Mouse (Mus musculus): ENCODE measurements around the gene Mecom.

Gene Mecom

GRCm38 (mm10) chr3:30189325-30189724 is 358.5 kb downstream of the Mecom start:
- DNase-seq, result no peak

DNA sequence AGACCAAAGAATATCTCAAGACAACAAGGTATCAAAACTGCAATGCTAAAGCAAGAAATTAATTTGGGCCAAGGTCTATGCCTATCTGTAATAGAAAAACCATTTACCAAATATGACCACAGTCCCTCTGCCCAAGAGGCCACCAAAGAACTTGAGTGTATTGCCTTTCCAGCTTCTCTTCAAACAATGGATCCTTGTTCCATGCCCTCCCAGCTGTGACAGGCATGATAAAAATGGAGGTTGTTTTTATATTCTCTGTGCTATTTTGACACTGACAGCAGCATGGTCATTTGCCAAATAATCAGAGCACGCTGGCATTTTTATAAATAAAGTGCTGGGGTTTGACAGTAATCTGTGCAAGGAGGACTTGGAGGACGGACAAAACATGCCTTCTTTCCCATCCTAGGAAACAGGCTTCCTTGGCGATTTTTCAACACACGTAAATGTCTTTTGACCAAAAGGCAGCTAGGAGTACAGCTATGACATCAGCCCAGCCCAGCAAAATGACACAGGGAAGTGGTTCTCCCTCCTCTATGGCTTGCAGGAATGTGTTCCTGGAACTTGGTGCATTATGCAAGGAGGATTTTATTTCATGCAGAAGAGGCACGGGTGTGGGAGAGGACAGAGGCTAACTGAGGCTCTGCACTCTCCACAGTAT is 359.9 kb downstream of the Mecom start:
- DNase-seq, result no peak

DNA sequence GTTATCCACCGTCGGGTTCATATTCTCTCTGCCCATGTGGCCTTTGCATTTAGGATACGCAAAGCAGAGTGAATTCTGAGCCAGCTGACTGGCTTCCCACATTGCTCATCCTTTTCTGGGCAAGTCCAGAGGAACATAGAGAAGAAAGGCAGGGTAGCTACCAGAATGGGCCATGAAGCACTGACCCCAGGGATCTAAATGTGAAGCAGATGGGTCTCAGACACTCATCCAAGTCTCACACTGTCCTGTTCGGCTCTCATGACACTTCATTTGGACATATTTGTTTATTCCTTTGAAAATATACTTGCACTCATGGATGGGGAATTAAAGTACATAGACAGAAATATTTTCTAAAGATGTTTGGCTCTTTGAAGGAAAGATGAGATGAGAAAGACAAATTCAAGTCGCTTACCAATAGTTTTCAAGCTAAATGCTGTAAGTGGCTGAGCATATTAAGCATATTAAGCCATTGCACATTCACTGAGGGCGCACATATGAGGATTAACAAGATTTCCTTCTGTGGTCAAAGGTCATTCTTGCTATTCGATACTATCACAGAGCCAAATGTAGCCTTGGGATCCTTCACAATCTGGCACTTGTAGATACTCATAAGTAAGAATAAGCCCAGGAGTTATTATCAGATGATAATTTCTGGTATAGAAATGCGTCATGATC is 365.9 kb downstream of the Mecom start:
- no peak for DNase-seq

DNA sequence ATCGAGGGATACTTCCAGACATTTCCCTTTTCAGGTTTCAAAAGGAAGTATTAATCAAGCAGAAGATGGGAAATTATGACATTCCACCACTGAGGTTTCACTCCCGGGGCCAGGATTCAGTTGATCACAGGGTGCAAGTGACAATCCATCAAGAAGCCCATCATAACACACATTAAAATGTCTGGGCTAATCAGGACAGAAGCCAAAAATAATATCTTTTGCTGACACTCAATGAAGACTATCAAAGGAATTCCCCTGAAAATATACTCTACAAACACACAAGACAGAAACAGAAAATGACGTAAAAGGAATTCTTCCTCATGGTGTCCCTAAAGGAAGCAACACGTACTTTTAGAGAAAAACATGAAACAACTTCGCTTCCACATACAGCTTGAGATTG is 371.2 kb downstream of the Mecom start:
- DNase-seq, result no peak

DNA sequence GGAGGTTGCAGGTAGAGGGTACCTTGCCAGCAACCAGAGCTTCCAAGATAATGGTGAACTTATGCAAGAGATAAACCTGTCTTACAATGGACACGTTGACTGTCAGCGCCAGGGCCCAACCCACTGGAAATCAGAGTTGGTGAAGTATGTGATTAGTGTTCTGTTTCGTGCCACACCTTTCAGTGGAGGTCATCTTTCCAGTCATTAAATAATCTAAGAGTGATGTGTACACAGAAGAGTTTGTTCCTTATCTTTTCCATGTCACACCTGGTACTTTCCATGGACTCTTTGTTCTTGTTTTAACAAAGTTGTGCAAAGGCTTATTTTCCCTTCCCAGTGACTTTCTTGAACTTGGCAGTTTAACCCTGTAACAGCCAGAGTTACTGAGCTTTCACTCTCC is 374.0 kb downstream of the Mecom start:
- DNase-seq, result no peak

DNA sequence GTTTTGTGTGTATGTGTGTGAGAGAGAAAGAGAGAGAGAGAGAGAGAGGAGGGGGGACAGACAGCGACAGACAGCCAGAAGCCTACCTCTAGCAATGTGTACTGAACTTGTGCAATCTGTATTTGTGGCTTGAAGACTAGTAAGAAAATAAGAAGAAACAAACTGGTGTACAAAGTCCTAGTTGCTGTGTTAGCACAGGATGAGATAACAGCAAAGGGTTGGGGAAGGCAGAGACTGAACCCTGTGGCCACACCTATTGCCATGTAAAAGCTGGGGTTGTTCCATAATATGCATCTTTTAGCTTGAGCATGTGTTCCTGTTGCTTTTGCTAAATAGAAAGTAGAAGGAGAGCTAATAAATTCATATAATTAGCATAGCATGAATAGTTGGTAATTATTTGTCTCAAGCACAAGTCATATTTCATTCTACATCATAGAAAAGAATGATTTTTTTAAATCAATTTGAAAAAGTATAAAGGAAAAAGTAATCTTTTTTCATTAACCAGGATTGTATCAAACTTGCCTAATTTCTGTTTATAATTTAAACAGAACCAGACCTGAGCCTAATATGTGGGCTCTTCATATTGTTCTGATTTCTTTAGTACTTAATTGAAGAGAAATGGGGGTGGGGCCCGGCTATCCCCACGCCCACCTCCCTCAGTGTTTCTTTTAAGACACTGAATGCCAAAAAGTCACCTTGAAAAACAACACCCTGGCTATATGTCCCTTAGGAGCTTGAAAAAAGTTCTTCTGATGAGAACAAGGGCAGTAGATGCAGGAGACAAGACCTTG is 379.2 kb downstream of the Mecom start:
- no peak for DNase-seq

DNA sequence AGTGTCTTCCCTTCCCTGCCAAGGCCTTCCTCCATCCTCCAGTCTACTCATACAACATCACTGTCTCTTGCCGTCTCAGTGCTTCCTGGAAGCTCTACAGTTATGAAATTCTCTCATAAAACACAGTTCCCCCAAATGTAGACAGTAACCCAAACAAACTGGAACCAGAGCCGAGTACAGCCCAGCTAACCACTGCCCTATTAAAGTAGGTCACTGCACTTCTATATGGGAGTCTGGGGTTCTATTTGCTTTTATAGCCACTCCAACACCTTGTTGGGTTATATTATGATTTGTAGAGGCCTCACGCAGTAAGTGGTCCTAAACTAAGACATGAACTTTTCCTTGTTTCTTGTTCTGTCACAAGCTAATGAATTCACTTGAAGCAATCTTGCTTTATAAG is 380.8 kb downstream of the Mecom start:
- DNase-seq, result no peak

DNA sequence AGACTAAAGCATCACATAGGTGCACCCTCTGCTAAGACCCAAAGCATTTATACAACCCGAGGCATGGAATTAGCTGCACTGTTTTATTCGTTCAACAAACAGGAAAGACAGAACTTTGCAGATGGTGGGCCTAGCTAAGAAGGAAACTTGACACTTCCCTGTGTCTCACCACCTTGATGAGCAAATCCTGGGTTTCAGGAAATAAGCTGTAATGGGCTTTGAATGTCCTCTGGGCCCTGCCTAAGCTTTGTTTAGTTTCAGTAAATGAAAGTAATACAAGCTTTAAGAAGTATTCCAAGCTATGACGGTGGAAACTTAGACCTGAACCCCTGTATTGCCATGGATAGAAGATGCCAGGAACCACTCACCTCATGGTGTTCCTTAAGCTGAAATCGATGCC is 383.0 kb downstream of the Mecom start:
- no peak for DNase-seq

DNA sequence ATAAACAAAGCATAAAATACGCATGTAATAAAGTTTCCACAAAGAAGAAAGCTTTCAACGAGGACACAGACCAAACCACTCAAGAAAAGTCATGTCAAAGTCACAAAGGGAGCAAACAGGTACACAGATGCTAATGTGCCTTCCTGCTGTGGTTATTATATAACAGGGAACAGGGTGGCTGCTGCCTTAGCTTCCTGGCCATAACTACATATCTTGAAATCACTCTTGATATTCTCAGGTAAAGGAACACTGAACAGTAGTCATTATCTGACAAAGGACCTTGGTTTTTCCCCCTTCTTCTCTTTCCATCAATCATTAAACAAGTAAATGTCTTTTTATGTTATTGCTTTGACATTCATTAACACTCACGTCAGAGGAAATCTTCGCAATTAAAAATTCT is 384.4 kb downstream of the Mecom start:
- no peak for DNase-seq

GRCm38 (mm10) chr3:30160961-30161670 is 386.7 kb downstream of the Mecom start:
- DNase-seq, result no peak

- no peak for DNase-seq
These were observed 387.5 kb downstream of the Mecom start for GRCm38 (mm10) chr3:30160346-30160745.

- DNase-seq, result no peak
These were observed 390.6 kb downstream of the Mecom start for GRCm38 (mm10) chr3:30157128-30157670.

DNA sequence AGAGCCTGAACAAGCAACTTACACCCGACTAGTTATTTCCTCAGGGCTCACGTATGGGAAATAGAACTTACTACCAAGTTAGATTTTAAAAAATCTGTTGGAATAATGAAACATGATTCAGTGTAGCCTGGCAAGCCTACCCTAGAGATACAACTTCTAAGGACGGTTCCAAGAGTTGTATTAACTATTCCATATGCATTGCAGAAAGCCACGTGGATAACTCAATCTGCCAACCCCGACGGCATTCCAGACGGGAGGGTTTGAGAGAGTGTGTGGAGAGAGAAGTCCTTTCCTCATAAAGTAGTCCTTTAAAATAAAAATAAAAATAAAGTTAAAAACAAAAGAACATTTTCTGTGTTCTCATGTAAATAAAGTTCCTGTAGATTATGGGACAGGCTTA is 393.4 kb downstream of the Mecom start:
- DNase-seq, result no peak

- no peak for DNase-seq
These were observed 393.9 kb downstream of the Mecom start for GRCm38 (mm10) chr3:30153923-30154331.

GRCm38 (mm10) chr3:30150071-30150470 is 397.7 kb downstream of the Mecom start:
- no peak for DNase-seq

- no peak for DNase-seq
These were observed 399.3 kb downstream of the Mecom start for GRCm38 (mm10) chr3:30148378-30149079.

- no peak for DNase-seq
These were observed 402.8 kb downstream of the Mecom start for GRCm38 (mm10) chr3:30145051-30145450.

DNA sequence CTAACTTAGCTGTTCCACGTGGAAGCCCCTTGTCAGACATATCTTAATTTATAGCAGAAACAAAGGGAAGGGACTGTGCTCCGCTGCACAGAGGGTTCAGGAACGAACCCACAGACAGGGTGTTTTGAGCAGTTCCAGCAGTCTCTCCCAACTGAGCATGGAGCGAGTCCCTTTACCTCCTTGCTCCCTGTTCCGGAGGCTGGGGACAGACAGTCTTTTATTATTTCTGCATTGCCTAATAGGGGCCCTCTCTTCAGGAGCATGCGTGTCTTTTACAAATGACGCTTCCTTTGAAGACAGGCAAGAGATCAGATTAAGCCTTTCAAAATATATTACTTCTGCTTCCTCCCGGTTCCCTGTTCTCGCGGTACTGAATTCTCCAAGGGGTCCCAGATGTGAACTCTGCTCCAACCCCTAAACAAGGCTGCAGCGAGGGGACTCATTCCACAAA is 403.8 kb downstream of the Mecom start:
- DNase-seq, result no peak

- DNase-seq, result no peak
These were observed 404.4 kb downstream of the Mecom start for GRCm38 (mm10) chr3:30143440-30143839.

- DNase-seq, result no peak
These were observed 407.5 kb downstream of the Mecom start for GRCm38 (mm10) chr3:30140349-30140748.

GRCm38 (mm10) chr3:30139678-30140077 is 408.1 kb downstream of the Mecom start:
- no peak for DNase-seq

DNA sequence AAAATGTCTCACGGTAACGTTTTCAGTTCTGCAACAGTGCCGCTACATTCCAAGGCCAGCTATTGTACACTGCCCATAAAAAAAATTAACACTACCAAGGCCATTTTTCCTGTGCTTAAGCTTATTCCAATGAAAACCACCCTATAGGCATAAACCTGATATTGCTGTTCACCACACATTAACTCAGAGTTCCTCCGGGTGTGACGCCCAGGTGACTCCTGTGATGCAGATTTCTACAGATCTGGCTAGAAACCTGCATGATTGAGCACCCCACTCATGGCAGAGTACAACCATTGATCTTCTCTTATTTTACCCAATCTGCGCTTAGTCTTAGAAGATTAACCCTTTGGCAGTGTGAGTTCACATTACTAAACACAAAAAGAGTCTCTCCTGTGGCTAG is 409.2 kb downstream of the Mecom start:
- DNase-seq, result no peak
